Mouse (Mus musculus) cerebellum, adult 9-10 months (tissue): ENCODE measurements around the gene Nfyb.

ENCODE experiments used
- DNase-seq: peaks from one replicate; pipeline ENCODE4 v3.0.0; 2022

The Nfyb gene

GRCm38 (mm10) chr10:82763840-82764631, at the start of gene Nfyb:
TSS of gene Nfyb (minus strand) at chr10:82764144.
- DNase-seq = peak; percentile 98

- DNase-seq = peak; percentile 63
These were observed 48.0 kb upstream of the Nfyb start for GRCm38 (mm10) chr10:82811855-82812431.

GRCm38 (mm10) chr10:82809352-82809751, 45.4 kb upstream of the Nfyb start:
- no peak for DNase-seq

- no peak for DNase-seq
These were observed 44.9 kb upstream of the Nfyb start for GRCm38 (mm10) chr10:82808891-82809290.

GRCm38 (mm10) chr10:82808155-82808554, 44.2 kb upstream of the Nfyb start:
- DNase-seq = no peak

- no peak for DNase-seq
These were observed 43.3 kb upstream of the Nfyb start for GRCm38 (mm10) chr10:82807238-82807637.

- no peak for DNase-seq
These were observed 42.5 kb upstream of the Nfyb start for GRCm38 (mm10) chr10:82806414-82806813.

GRCm38 (mm10) chr10:82805111-82805510, 41.2 kb upstream of the Nfyb start:
- no peak for DNase-seq

GRCm38 (mm10) chr10:82804396-82804795, 40.5 kb upstream of the Nfyb start:
- no peak for DNase-seq

GRCm38 (mm10) chr10:82800094-82800493, 36.1 kb upstream of the Nfyb start:
- no peak for DNase-seq

- no peak for DNase-seq
These were observed 34.5 kb upstream of the Nfyb start for GRCm38 (mm10) chr10:82798312-82798933.

- no peak for DNase-seq
These were observed 33.2 kb upstream of the Nfyb start for GRCm38 (mm10) chr10:82797119-82797491.

- no peak for DNase-seq
These were observed 32.7 kb upstream of the Nfyb start for GRCm38 (mm10) chr10:82796471-82797118.

GRCm38 (mm10) chr10:82795767-82796166, 31.8 kb upstream of the Nfyb start:
- no peak for DNase-seq

GRCm38 (mm10) chr10:82795071-82795731, 31.3 kb upstream of the Nfyb start:
- peak; percentile 84 for DNase-seq

GRCm38 (mm10) chr10:82792311-82792710, 28.4 kb upstream of the Nfyb start:
- no peak for DNase-seq

GRCm38 (mm10) chr10:82791713-82792112, 27.8 kb upstream of the Nfyb start:
- DNase-seq = no peak

GRCm38 (mm10) chr10:82790504-82790903, 26.6 kb upstream of the Nfyb start:
- DNase-seq = no peak

GRCm38 (mm10) chr10:82789181-82789580, 25.2 kb upstream of the Nfyb start:
- DNase-seq = no peak

- DNase-seq = no peak
These were observed 18.5 kb upstream of the Nfyb start for GRCm38 (mm10) chr10:82782472-82782871.

- no peak for DNase-seq
These were observed 16.9 kb upstream of the Nfyb start for GRCm38 (mm10) chr10:82780816-82781215.

GRCm38 (mm10) chr10:82780322-82780721, 16.4 kb upstream of the Nfyb start:
- DNase-seq = no peak

GRCm38 (mm10) chr10:82779831-82780230, 15.9 kb upstream of the Nfyb start:
- DNase-seq = no peak
